Mouse (Mus musculus) urinary bladder, postnatal 25 days (tissue): ENCODE measurements around the gene Cyp2b10.
"Not testable (repeated sequence)": the region's sequence is repeated elsewhere in the genome, so short reads cannot be mapped to it uniquely, and the experiment has no call there.

ENCODE experiments used
- DNase-seq: peaks from one replicate; pipeline ENCODE4 v3.0.0; 2022; ENCODE audit warnings: low spot score

The Cyp2b10 gene

GRCm38 (mm10) chr7:25916116-25916515 is 18.7 kb downstream of the Cyp2b10 start:
- no peak for DNase-seq

GRCm38 (mm10) chr7:25917271-25917670 is 19.9 kb downstream of the Cyp2b10 start:
- not testable (repeated sequence) for DNase-seq

DNA sequence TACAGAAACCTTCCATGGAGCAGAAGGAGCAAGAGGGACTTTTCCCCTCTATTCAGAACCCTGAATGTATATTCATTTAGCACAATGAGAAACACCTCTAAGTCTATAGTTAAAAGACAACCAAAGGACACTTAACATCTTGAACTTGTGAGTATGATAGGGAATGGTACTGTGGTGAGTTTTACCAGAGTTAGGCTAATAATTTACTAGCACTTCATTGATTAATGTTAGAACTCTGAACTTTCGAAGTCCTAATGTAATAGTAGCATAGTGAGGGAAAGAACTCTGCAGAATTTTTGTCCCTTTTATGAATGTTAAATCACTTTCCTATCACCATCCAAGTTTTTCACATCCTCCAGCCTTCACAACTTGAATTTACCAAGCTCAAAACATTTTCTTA is 22.0 kb downstream of the Cyp2b10 start:
- DNase-seq, result no peak

DNA sequence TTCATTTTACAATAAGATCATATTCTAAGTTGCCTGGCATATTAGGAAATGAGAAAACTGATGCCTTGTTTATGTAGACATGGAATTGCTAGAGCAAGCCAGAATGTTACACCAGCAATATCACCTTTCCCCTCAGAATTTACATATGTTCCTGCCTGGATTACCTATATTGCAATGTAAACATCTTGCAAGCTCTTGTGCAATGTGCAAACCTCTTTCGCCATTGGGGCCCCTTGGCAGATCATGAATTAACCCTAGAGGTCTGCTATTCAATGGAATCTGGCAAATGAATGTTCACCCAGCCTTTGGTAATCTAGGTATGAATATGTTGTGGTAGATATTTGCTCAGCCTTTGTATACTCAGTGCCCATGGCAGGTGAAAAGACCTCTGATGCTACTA is 47.9 kb downstream of the Cyp2b10 start:
- DNase-seq, result no peak
